Mouse (Mus musculus): Measurements from ENCODE around the gene Kdm1b.

DNA sequence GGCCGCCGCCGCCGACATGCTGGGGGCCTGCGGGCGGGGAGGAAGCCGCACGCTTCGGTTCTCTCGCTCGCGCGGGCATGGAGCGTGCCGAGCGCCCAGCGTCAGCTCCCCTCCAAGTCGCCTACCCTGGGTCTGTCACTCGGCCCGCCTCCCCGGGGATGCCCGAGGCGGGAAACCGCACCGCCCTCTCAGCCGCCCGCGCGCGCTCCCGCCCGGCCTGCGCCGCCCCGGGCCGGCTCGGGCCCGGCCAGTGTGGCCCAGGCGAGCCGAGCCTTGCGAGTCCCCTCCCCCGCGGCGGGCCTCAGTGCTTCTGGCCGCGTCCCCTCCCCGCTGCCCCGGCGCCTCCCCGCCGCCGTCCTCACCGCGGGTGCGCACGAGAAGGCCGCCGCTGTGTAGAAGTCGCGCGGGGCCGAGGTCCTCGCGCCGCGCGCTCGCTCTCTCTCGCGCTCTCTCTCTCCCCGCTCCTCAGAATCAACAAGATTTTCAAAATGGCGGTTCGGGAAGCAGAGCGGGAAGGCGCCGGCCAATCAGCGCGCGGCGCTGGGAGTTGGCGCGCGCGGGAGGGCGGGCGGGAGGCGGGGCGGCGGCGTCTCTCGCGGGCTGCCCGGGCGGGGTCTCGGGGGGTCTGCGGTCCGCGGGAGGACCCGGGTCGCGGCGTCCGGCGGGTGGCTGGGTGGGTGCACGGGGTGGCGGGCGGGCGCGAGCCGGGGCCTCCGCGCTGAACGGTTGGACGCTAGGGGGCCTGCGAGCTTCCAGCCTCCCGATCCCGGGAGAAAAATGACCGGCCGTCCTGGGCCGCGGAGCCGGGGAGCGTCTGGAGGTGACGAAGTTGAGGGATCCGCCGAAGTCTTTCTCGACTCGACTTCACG, 62.6 kb downstream of the Kdm1b start, which contains the start of gene Dek:
- TF ChIP-seq CTCF (IDR thresholded peaks at IDR 0.05; ENCODE audit: control insufficient read depth, insufficient read depth, insufficient read length) (peak; percentile 57), CEBPB (IDR thresholded peaks at IDR 0.05; ENCODE audit: low read depth) (no peak), MYOD1 (IDR thresholded peaks at IDR 0.05; ENCODE audit: control insufficient read depth, insufficient read length, low read depth) (no peak), MAX (IDR thresholded peaks at IDR 0.05) (no peak), FOSL1 (IDR thresholded peaks at IDR 0.05; ENCODE audit: insufficient read depth, low read length, poor library complexity, severe bottlenecking) (no peak), USF1 (IDR thresholded peaks at IDR 0.05; ENCODE audit: low read depth) (no peak)
